Mouse (Mus musculus) layer of hippocampus, postnatal 25 days (tissue): ENCODE measurements at regions not wholly inside any gene's neighbourhood (a gene's known extent, or its start where the extent isn't known, plus 50 kb on each side); places are given as distances from the start of the nearest gene placed in this dataset.

Experiments
- DNase-seq, 2 experiments: peaks; one replicate each; pipeline ENCODE4 v3.0.0; 2022; ENCODE audit warnings: mixed read lengths in 2 of 2, low spot score in 1 of 2; ENCODE audit errors: extremely low spot score in 1 of 2

DNA sequence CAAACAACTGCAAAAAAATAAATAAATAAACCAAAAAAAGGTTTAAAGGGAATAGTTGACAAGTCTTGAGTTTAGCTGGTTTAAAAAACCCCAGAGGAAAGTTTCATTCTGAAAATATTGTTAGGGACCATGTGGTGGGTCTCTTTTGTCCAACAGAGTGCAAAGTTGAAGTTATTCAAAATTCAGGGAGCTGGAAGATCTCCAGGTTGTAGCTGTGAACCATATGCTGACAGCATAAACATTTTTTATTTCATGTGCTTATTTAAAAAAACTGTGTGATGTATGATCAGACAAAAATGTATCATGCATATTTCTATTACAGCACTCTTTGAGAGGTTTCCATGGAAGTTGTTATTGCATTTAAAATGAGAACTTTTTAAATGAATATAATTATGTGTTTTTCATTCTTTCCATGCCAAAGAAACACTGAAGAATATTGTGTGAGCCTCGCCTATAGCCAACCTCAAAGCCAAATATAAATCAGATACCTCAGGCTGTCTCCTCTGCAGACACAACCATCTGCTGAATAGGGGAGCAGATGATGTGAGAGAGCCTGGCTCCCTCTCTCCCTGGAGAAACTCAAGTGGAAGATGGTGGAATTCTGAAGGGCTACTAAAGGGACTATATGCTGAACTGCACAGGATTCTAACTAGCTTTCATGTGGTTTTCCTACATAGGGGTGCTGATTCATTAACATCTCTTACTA lies 413.4 kb upstream of the Impad1 start:
- DNase-seq, result no peak

DNA sequence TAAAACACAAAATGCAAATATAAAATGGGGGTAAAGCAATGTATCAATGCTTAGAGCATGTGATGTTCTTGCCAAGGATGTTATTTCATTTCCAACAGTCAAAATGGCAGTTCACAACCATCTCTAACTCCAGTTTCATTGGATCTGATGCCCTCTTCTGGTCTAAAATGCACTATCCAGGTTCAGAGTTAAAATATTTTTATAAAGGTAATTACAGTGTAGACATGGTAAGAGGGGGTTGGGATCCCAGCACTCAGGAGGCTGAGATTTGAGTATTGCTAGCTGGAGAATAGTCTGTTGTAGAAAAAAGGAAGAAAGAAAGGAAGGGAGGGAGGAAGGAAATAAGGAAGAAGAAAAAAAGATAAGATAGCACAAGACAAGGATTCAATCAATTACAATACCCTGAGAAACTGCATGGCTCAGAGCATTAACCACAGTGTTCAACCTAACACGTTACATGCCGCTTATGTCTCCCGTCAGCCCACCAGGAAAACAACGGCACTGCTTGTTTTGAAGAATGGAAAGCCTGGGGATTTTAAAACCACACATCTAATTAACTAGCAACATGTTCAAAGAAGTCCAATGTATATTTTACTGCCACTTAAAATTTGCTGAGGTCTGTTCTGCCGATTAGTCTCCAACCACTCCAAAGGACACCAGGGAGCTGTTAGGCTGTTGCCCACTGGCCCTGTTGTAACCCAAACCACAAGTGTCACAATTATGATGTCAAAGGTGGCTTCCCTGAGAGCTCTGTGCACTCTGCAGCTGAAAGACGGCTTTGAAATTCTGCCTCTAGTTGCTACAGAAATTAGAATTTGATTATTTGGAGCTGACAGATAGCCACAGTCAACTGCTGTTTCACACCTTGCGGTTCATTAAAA lies 412.4 kb upstream of the Impad1 start:
- DNase-seq, result no peak

DNA sequence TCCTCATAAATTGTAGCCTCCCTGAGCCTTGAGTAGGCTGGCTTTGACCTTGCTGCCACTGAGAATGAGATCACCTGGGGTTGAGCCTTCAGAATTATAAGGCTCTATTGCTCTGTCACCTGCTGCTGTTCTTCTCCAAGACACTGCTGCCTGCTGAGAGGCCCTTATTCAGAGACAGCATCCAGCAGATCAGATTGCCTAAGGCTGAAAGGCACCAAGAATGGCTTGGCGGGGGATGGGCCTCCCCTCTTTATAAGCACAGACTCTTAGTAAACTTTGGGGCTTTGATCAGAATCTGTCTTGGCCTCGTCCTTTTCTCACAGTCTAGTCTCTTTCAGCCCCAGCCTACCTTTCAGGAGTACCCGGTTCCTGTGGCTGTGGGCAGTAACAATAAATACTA lies 401.1 kb upstream of the Impad1 start:
- no peak for DNase-seq

DNA sequence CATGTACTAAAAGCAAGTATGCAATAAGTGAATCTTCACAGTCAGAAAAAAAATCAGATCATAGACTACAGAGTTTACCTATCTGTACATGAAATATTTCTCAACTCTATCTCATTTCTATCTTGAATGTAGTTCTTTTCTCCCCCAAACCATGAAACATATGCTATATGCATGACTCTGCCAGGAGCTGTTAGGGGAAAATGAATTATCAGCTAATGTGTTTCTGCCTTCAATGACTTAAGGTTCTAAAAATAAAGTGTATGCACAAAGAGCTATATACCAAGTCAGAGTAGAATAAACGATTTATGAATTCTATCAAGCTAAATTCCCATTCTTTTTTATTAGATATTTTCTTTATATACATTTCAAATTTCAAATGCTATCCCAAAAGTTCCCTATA lies 388.4 kb upstream of the Impad1 start:
- DNase-seq, result no peak

DNA sequence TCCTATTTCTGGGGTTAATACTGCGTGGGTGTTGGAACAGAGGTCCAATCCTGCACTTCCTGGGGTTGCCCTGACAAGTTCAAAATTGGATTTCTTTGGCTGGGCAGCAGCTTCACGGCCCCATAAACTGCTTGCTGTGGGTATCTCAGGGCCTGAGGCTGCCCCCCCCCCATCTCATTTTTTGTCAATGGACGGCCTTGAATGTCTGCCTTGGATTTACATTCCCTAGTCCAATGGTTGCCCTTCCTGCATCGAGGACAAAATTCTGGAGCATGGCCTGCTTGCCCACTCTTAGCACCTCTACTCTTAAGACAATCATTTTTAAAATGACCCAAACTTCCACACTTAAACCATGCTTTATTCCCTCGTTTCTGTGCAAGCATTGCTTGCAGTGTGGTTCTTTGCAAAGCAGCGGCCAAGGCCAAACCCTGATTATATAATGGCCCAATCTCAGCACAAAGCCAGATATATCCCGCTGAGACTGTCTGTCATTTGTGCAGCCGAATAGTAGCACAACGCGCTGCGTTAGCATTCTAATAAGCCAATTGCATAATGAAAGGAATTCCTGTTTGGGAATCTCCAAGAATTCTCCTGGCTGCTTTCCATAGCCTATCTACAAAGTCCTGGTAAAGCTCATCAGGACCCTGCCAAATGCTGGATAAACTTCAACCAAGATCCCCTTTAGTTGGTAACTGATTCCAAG lies 386.0 kb upstream of the Impad1 start:
- no peak for DNase-seq

DNA sequence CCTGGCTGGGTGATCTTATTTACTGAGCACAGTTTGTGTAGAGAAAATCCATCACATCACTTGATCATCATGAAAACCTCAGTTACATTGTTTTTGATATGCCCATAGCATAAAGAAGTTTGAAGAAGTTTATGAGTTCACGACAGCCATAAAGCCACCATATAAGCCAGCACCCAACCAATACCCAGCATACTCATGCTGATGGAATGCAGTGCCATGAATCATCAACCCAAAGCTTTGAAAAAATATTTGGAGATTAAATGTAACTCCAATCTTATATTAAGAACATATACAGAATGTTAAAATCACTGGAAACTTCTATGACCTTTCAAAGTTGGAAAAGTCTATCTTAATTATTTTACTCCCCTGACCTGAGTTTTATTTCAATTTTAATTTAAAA lies 372.1 kb upstream of the Impad1 start:
- no peak for DNase-seq

DNA sequence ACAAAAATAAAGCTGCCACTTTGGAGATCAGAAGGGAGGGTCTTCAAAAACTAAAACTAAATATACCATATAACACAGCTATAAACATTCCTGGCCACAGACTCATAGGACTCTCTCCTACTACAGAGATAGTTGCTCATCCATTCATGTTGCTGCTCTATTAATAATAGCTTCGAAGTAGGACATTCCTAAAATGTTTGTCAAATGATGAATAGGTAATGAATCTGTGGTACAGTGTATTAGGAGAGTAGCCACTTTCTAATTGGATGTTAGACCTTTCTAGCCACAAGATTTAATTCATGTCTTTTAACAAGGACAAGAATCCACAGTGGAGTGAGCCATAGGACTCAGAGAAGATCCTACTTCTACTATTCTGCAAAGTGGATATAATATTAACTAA lies 367.8 kb upstream of the Impad1 start:
- DNase-seq, result no peak

DNA sequence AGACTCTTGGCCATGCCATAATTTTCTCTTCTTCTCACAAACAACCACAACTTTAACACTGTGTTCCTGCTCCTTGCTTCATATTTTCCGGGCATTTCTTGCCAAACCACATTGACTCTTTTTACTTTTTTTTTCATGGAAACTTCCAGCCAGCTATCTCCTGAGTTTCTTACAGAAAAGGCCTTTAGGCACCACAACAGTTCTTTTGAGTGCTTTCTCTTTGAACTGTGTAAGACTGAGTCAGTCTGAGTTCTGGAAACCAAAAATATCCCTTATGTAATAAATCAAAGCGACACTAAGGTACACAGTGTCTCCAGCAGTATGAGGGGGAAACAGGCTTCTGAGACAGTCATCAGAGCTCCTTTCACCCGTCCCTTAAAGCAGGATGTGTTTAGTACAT lies 337.6 kb upstream of the Impad1 start:
- no peak for DNase-seq

DNA sequence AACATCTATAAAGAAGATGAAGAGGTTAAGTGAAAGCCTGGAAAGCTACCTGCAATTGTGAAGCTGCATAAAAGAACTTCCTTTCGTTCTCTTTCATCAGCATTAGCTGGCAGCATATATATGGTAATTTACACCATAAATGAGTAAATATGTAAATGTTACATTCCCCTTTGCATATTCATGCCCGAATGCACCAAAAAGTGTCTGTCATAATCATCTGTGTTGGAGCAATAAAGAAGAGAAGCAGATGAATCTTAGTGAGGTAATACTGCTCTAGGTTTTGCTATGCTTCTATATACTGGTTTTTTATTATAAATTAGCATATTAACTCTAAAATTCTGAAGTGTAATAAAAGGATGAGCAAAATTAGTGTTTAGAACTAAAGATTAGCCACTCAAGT lies 332.9 kb upstream of the Impad1 start:
- no peak for DNase-seq

DNA sequence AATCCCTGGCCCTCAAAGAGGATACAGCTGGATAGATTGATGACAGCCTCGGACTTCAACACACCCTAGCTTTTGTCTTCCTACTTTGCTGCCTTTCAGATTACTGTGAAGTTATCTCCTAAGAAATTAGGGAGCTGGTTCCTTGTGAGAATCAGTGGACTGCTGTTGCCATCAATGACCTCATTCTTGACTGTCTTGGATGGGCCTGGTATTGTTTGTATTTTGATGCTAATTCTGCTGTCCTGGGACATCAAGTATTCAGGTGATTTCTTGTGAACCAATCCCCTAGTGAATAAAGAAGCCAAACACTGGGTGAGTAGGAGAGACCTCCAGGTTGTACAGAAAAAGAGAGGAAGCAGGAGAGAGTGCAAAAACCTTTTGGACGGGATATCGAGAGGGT lies 305.3 kb upstream of the Impad1 start:
- DNase-seq, result no peak

DNA sequence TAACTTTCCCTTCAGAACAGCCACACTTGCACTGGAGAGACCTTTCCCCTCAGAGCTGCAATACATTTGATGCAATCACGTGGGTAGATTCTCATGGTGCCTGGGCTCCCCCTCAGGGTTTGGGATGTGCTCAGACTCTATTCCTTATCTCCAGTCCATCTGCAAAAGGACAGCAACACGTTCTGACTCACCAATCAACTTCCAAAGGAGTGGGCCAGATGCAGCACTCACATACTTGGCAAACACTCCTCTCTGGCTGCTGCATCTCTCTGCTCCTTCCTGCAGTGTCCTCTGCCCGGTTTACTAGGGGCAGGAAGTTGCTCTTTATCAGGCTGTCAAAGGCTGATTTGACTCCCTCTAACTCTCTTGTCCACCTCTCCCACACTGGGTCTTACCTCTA lies 285.6 kb upstream of the Impad1 start:
- no peak for DNase-seq

DNA sequence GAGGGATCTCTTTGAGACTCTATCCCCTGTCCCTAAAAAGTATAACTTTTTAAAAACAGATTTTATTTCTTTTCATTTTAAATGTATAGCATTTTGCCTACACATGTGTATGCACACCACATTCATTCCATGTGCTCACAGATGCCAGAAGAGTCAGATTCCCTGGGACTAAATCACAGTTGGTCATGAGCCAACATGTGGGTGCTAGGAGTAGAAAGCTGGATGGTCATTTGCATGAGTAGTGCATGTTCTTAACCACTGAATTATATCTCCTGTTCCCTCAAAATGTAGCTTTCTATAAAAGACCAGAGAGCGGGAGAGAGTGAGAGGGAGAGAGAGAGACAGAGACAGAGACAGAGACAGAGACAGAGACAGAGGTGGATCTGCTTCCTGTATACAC lies 281.6 kb upstream of the Impad1 start:
- no peak for DNase-seq

DNA sequence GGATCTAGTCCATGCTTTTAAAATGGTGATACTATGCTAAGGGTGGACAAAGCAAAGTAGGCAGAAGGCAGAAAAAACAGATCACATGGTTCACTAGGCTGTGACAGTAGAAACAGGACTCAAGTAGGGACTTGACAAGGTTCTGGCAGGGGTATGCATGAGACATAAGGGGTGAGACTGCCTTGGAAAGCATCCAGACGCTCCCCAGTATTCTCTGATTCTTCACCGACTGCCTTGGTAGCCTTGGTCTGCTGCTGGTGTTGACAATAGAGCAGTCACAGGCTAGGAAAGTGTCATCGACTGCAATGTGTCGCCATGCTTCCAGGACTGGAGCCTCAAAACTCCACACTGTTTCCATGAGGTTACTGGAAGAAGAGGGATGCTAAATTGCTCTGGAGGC lies 278.1 kb upstream of the Impad1 start:
- DNase-seq, result no peak

DNA sequence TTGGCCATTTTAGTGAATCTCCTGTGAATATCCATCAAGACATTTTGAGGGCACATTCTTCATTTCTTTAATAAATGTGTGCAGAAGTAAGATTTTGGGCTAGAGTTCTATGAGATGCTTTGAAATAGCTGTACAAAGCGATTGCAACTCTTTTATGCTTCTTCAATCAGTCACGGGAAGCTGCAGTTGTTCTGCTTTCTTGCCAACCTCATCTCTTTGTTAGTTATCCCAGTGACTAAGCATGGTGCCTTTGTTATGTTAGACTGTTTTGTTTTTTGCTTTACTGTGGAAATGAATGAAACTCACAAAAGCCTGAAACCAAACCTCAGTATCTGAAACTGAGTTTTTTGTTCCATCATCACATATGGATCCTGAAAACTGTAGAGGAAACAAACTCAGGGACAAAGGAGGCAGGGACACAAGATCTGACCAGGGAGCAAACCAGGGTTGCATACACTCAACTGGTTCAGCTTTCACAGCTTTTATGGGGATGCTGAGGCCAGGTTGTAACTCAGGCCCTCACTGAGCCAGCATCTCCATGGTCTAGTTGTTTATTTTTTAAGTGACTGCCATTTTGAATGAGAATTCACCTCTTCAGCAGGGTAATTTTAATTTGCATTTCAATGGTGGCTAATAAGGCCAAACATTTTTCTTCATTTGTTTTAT lies 266.3 kb upstream of the Impad1 start:
- no peak for DNase-seq

DNA sequence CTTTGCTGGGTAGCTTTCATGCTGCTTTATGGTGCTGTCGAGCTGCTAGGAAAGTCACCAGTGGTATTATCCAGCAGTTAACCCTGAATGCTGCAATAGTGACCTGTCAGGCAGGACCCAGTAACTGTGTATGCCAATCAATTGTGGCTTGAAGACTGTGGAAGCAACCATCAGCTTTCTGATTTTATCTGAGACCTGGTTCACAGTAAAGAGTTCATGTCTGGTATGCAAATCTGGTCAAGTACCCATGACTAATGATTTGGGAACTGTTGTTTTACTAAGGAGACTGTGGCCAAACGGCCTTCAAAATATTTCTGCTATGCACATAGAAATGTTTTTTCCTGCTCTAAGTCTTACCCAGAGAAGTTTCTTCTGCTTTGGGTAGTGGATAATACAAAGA lies 236.8 kb upstream of the Impad1 start:
- DNase-seq, result no peak

DNA sequence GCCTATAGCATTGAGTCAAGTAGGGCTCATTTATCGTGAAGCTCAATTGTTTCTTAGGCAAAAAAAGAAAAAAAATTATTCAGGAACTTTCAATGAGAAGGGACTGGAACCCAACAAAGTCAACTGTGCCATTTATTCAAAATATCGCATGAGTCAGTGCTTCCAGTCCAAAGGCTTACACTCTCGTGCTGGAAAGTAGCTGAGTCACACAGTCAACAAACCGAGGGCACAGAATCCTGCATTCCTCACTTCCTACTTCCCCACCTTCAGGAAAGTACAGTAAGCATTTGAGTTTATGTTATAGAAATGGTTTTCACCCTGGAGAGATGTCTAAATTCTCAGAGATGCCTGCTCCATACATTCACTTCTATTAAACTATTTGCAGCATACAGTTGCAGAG lies 194.3 kb upstream of the Impad1 start:
- DNase-seq, result no peak

DNA sequence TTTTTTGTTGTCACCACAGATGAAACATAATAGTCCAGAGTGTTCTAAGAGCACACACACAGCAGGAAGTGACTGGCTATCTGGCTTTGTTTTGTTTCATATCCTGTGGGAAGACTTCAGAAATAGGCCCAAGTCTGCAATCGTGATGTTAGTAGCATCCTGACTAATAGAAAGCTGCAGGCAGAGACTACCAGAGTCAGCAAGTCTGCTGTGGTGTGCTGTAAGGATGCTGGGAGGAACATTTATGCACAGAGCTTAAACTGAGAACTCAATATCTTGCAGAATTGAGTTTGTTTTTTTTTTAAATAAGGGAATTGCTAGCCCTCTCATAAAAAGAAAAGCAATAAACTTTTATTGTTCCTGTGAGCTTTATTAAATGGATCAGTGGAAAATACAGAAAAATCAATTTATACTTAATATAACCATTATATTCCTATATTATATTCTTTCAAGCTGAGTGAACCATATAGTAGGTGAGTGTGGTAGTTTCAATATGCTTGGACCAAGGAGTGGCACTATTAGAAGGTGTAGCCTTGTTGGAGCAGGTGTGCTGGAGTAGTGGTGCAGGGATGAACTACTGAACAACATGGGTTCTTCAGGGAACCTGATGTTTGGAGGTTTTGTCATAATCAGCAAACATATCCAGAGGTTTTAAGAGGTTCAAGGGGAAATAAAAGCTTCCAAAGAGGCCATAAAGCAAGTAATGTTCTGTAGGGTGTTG lies 190.5 kb upstream of the Impad1 start:
- DNase-seq, result no peak

DNA sequence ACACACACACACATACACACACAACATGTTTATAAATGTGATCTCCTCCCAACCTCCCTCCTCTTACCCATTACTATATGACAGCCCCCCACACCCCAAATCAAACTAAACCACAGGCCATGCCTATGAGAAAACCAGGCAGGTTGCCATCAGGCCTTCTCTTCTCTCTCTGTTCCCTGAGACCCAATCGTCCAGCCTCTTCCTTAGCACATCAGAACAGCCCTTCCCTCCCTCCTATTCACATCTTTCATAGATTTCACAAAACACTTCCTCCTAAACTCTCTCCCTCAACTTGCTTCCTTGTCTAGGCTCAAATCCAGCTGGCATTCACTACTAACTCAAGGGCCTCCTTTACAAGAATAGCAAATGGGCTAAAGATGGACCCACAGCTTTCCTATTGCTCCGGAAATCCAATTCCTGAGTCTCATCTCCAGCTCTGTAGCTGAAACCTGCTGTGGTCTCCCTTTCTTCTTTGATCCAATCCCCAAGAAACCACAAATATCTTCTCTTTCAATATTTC lies 178.7 kb upstream of the Impad1 start:
- no peak for DNase-seq

DNA sequence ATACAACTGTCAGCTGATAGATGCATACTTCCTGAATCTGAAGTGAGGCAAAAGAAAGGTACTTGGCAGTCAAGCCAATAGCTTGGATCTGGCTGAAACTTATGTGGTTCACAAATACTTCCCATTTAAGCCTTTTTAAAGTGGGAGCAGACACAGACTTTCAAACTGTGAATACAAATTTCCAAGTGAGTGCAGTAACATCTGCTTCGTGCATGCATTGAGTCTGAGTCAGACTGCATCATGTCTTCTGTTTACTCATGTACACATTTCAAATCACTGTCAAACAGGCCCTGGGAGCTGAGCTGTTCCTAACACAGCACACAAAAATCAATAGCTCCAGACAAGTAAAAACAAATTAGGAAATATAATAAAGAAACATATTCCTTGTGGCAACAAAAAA lies 155.8 kb upstream of the Impad1 start:
- no peak for DNase-seq

DNA sequence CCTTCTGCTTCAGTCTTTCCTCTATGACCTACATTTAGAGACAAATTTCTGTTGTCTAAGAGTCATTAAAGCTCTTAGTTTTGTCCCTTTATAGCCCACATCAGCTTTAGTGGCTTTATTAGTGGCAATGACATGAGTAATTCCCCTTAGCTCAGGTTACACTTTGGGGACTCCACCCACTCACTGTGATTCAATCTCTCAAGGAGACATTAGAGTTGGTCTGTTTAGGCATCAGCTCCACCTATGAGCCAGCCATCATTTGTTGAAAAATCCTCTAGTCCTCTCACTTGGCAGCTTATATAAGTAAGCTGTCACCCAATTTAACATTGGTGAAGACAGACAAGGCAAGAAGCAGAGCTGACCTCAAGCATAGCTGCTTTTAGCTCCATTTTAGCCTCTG lies 151.3 kb upstream of the Impad1 start:
- DNase-seq, result no peak
